Mouse (Mus musculus) WW6 (cell line): ENCODE results near the gene Grhl1.

Source experiments
- DNase-seq: peaks from one replicate; pipeline ENCODE4 v3.0.0-alpha.2; 2013; ENCODE audit warnings: low read depth, low spot score

Gene Grhl1

GRCm38 (mm10) chr12:24642370-24642802, 70.3 kb downstream of the Grhl1 start:
- DNase-seq = no peak

- no peak for DNase-seq
Measured at GRCm38 (mm10) chr12:24644125-24644571, 72.1 kb downstream of the Grhl1 start.

GRCm38 (mm10) chr12:24645901-24646300, 73.8 kb downstream of the Grhl1 start:
- no peak for DNase-seq

- no peak for DNase-seq
Measured at GRCm38 (mm10) chr12:24648094-24648493, 76.0 kb downstream of the Grhl1 start.

GRCm38 (mm10) chr12:24650415-24651062, 78.5 kb downstream of the Grhl1 start:
- DNase-seq = no peak

- DNase-seq = peak; percentile 90
Measured at GRCm38 (mm10) chr12:24651063-24651557, 79.0 kb downstream of the Grhl1 start, which contains the start of gene Klf11. Gene Klf11, plus strand, starts transcription at chr12:24651274.

- peak; percentile 79 for DNase-seq
Measured at GRCm38 (mm10) chr12:24651642-24652342, 79.7 kb downstream of the Grhl1 start.

- no peak for DNase-seq
Measured at GRCm38 (mm10) chr12:24654065-24654862, 82.2 kb downstream of the Grhl1 start.

- no peak for DNase-seq
Measured at GRCm38 (mm10) chr12:24656436-24656835, 84.4 kb downstream of the Grhl1 start.

- DNase-seq = no peak
Measured at GRCm38 (mm10) chr12:24658998-24659397, 86.9 kb downstream of the Grhl1 start.

GRCm38 (mm10) chr12:24659923-24660322, 87.8 kb downstream of the Grhl1 start:
- no peak for DNase-seq

GRCm38 (mm10) chr12:24661100-24661499, 89.0 kb downstream of the Grhl1 start:
- DNase-seq = no peak

- DNase-seq = no peak
Measured at GRCm38 (mm10) chr12:24662131-24662530, 90.0 kb downstream of the Grhl1 start.
